Mouse (Mus musculus): ENCODE data around the gene Plekhj1. TPM values are rescaled to one million over a fixed set of nuclear protein-coding genes. Genes with fewer than 3 reads are reported as not detected.
A peak's percentile ranks its signal among the peaks of the same experiment; 100 is the strongest.

The Plekhj1 gene
- polyA plus RNA-seq, 1 experiment from 2014 or later = 168 TPM

DNA sequence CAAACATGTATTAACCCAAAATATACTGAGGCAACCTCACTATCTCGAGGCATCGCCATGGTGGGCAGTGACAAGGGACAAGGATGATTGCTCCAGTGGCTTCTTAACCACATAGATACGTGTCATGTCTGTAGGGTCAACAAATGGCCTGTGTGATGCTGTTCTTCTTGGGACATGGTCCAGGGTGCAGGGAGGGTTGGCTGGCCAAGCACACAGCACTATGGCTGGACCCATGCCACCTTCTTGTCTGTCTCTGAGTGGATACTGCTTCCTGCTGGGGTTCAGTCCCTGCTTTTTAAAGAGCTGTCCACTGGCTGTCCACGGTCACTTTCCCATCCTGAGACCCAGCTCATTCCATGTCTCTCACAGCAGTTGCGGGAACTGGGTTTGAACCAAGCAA is 21.3 kb downstream of the Plekhj1 start:
- H3K9me3 ChIP-seq (replicated peaks) = no peaks in the 10 kb centered on the region
- H3K36me3 ChIP-seq = peaks cover 100% of the 10 kb centered on the region
- H3K4me3 ChIP-seq = no peak overlapping the region
- no peak overlapping the region for H3K27ac ChIP-seq
- WGBS = 92% methylated on average over 5 of the region's 5 CpGs
- no peak for DNase-seq (ENCODE audit: low spot score)
- H3K4me1 ChIP-seq = peaks cover 19% of the 10 kb centered on the region
- no peaks in the 10 kb centered on the region for H3K27me3 ChIP-seq (ENCODE audit: low read depth, poor library complexity, severe bottlenecking)

DNA sequence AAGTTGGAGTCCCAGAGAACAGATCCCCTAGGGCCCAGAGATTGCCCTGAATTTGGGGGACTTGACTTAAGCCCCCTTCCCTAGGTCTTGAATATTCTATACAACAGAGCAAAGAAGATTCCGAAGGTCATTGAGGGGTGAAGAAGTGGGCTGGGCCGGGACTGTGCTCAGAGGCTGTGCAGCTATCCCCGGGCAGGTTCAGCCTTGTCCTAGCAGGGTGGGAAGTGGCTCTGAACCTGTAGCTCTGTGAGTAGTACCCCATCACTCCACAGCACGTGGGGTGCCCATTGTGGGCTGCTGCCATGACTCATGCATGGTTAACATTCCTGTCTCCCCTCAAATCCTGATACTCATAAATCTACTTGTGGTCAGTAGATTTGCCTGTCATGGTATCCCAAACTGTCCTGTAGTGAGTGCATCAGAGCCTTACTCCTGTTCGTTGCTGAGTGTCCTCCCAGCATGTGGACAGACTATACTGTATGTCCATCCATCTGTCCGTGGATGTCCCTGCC is 22.0 kb downstream of the Plekhj1 start:
- Histone ChIP-seq H3K4me1 (peaks cover 19% of the 10 kb centered on the region), H3K27ac (no peak overlapping the region), H3K9me3 (replicated peaks) (no peaks in the 10 kb centered on the region), H3K27me3 (ENCODE audit: low read depth, poor library complexity, severe bottlenecking) (no peaks in the 10 kb centered on the region), H3K4me3 (no peak overlapping the region), H3K36me3 (peaks cover 100% of the 10 kb centered on the region)
- DNase-seq (ENCODE audit: low spot score) = no peak
- WGBS = 84% methylated on average over 6 of the region's 6 CpGs

DNA sequence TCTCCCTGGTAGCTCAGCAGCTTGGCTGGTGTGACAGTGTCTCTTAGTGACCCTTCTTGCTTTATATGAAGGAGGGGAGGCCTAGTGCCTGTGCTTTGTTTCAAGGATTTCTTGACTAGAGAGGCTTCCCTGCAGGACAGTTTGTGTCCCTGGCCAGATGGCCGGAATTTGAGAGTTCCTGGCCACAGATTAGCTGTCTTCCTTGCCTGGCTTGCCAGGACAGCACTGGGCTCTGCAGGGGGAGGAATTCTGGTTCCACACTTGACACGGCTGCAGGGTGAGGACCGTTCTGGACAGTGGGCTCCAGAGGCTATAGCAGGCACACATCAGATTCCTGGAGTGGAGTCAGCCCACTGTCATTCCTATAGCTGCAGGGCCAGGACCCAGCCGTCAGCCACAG is 22.7 kb downstream of the Plekhj1 start:
- Histone ChIP-seq H3K4me1 (peaks cover 19% of the 10 kb centered on the region), H3K9me3 (replicated peaks) (no peaks in the 10 kb centered on the region), H3K4me3 (no peak overlapping the region), H3K36me3 (peaks cover 100% of the 10 kb centered on the region), H3K27me3 (ENCODE audit: low read depth, poor library complexity, severe bottlenecking) (no peaks in the 10 kb centered on the region), H3K27ac (no peak overlapping the region)
- 88% methylated on average over 4 of the region's 4 CpGs for WGBS
- no peak for DNase-seq (ENCODE audit: low spot score)

DNA sequence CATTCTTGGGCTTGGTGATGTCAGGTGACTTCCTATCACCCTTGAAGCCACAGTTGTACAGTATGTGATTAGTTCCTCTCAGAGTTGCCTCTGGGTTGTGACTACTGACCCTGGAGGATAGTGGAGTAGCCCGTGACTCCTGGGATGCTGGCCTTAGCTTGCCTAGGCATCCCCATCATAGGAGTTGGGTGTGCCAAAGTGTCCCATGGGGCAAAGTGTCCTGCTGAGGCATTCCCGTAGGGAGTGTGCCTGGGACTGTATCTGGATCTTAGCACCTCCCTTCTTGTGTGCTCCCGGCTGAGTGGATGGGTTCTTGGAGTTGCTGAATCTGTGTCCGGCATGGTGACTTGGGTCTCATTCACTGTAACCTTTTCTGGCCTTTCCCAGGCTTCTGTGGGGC is 23.4 kb downstream of the Plekhj1 start:
- H3K4me3 ChIP-seq = no peak overlapping the region
- H3K9me3 ChIP-seq (replicated peaks) = no peaks in the 10 kb centered on the region
- H3K36me3 ChIP-seq = peaks cover 100% of the 10 kb centered on the region
- 82% methylated on average over 4 of the region's 4 CpGs for WGBS
- no peak for DNase-seq (ENCODE audit: low spot score)
- no peaks in the 10 kb centered on the region for H3K27me3 ChIP-seq (ENCODE audit: low read depth, poor library complexity, severe bottlenecking)
- H3K4me1 ChIP-seq = peaks cover 19% of the 10 kb centered on the region
- no peak overlapping the region for H3K27ac ChIP-seq

DNA sequence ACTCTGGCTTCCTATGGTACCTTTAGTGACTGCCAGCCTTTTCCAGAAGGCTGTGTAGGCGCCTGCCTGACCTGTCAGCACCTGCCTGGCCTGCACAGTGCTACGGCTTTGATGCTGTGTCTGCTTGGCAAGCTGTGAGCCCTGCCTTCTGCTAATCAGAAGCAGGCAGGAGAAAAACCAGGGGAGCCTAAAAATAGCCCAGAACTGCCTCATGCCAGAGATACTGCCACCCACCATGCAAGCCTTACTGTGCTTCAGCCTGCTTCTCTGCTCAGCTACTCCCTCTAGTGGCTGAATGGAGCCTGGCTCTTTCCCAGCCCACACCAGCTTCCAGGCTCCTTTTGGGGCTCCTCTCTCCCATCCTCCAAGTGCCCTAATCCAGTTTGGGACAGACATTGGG is 23.9 kb downstream of the Plekhj1 start:
- H3K9me3 ChIP-seq (replicated peaks) = no peaks in the 10 kb centered on the region
- no peak overlapping the region for H3K4me3 ChIP-seq
- peak; percentile 75 for DNase-seq (ENCODE audit: low spot score)
- no peaks in the 10 kb centered on the region for H3K27me3 ChIP-seq (ENCODE audit: low read depth, poor library complexity, severe bottlenecking)
- peaks cover 19% of the 10 kb centered on the region for H3K4me1 ChIP-seq
- peak overlapping the region; percentile 27; the same call in 1 of the 2 replicates for H3K27ac ChIP-seq
- peaks cover 100% of the 10 kb centered on the region for H3K36me3 ChIP-seq
- WGBS = 27% methylated on average over 2 of the region's 2 CpGs

DNA sequence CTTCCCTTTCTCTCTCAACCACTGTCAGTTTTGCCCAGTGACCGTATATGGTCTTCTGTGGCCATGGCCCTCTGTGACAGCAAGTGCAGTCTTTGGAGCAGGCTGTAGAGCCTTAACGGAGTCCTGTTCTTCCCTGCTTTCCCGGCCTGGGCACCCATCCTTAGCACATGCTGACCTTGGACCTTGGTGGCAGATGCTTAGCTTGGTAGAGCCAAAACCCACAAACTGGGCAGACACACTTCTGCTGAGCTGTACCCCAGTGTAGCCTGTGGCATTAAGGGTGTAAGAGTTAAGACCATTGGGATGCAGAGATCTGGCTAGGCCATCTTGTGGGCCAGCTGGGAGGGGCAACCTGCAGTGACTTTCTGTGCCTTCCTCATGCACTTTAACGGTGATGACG is 24.6 kb downstream of the Plekhj1 start:
- no peak overlapping the region for H3K4me3 ChIP-seq
- H3K27ac ChIP-seq = peak overlapping the region; percentile 27
- no peaks in the 10 kb centered on the region for H3K27me3 ChIP-seq (ENCODE audit: low read depth, poor library complexity, severe bottlenecking)
- H3K36me3 ChIP-seq = peaks cover 100% of the 10 kb centered on the region
- no peak for DNase-seq (ENCODE audit: low spot score)
- 90% methylated on average over 5 of the region's 5 CpGs for WGBS
- no peaks in the 10 kb centered on the region for H3K9me3 ChIP-seq (replicated peaks)
- H3K4me1 ChIP-seq = peaks cover 19% of the 10 kb centered on the region

DNA sequence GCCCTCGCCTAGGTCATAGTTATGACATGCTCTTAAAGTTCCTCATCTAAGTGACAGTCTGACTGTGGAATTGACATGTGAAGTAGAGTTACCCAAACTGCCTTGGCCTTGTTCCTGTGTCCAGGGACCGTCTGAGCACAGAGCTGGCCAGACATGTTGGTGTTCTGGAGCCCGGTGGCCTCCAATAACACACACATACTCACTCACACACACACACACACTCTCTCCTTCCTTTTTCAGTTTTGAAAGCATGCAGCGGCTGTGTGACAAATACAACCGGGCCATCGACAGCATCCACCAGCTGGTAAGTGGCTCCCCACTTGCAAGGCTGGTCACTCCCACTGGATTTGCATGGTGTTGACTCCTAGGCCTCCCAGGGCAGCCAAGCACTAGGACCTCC is 30.1 kb downstream of the Plekhj1 start:
- Histone ChIP-seq H3K4me3 (no peak overlapping the region), H3K4me1 (peaks cover 6% of the 10 kb centered on the region; the same call in 1 of the 2 replicates), H3K27me3 (ENCODE audit: low read depth, poor library complexity, severe bottlenecking) (no peaks in the 10 kb centered on the region), H3K9me3 (replicated peaks) (no peaks in the 10 kb centered on the region), H3K27ac (no peak overlapping the region), H3K36me3 (peaks cover 97% of the 10 kb centered on the region)
- no peak for DNase-seq (ENCODE audit: low spot score)
- WGBS = 91% methylated on average over 6 of the region's 6 CpGs

DNA sequence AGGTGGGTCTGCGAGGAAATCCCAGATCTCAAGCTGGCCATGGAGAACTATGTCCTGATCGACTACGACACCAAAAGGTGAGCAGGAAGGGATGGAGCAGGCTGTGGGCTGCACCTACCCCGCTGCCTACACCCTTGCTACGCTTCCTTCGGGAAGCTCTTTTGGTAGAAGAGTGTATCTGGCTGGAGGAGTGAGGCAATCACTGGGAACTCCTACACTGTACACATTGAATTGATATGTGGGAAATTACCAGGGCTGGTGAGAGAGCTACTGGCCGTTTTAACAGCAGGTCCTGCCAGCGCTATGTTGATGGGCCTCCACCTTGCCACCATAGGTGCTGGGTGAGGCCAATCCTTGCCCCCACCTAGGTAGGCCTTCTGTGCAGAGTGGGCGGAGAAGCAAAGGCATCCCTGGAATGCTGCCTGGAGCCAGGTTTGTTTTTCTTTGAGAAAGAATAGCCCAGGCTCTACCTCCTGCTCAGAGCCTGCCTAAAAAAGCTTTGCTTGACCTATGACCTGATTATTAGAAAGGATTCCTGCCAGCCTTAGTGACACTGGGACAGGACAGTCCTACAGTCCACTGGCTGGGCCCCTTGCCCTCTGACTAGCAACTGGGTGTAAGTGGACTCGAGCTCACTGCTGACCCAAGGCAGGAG is 32.1 kb downstream of the Plekhj1 start:
- Histone ChIP-seq H3K27me3 (ENCODE audit: low read depth, poor library complexity, severe bottlenecking) (no peaks in the 10 kb centered on the region), H3K36me3 (peaks cover 83% of the 10 kb centered on the region), H3K9me3 (replicated peaks) (no peaks in the 10 kb centered on the region), H3K27ac (no peak overlapping the region), H3K4me3 (0 out of 2 replicates have a peak overlapping the region, but pooled peaks have one; percentile 14), H3K4me1 (peaks cover under 1% of the 10 kb centered on the region; the same call in 1 of the 2 replicates)
- WGBS = 84% methylated on average over 10 of the region's 10 CpGs
- DNase-seq (ENCODE audit: low spot score) = no peak

DNA sequence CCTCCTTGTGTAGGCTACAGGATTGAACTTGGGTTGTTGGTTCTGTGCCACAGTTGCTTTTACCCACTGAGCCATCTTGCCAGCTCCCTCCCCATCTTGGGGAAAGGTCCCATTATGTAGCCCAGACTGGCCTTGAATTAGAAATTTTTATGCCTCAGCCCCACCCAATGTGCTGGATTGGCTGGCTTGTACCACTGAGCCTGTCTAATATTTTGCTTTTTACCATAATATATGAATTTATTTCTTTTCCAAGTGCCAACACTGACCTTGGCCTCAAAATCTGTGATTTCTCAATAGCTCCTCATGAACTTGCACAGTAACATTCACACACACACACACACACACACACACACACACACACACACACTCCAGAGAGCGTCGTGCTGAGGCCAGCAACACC is 32.7 kb downstream of the Plekhj1 start:
- peaks cover 6% of the 10 kb centered on the region; the same call in 1 of the 2 replicates for H3K4me1 ChIP-seq
- 94% methylated on average over 2 of the region's 2 CpGs for WGBS
- H3K4me3 ChIP-seq = no peak overlapping the region
- H3K36me3 ChIP-seq = peaks cover 77% of the 10 kb centered on the region
- H3K27ac ChIP-seq = no peak overlapping the region
- no peaks in the 10 kb centered on the region for H3K27me3 ChIP-seq (ENCODE audit: low read depth, poor library complexity, severe bottlenecking)
- DNase-seq (ENCODE audit: low spot score) = no peak
- no peaks in the 10 kb centered on the region for H3K9me3 ChIP-seq (replicated peaks)

DNA sequence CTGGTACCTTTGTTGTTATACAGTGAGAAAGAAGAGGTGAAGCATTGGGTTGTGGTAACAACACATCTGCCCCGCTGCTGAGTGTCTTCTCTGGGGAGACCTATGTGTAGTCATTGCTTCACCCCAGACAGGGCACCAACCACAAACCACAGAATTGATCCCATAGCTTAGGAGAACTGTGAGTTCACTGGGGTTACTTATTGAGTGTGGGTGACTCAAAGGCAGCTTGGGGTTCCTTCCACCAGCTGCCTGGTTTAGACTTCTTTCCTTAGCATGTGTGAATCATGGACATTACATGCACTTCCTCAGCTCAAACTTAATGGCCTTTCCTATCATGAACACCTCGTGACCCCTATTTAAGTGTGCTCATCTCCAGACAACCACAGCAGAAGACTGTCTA is 34.9 kb downstream of the Plekhj1 start:
- Histone ChIP-seq H3K9me3 (replicated peaks) (no peaks in the 10 kb centered on the region), H3K4me1 (peaks cover 10% of the 10 kb centered on the region), H3K27me3 (ENCODE audit: low read depth, poor library complexity, severe bottlenecking) (no peaks in the 10 kb centered on the region), H3K36me3 (peaks cover 59% of the 10 kb centered on the region), H3K4me3 (no peak overlapping the region), H3K27ac (no peak overlapping the region)
- no peak for DNase-seq (ENCODE audit: low spot score)
- WGBS = 97% methylated on average over 2 of the region's 2 CpGs

DNA sequence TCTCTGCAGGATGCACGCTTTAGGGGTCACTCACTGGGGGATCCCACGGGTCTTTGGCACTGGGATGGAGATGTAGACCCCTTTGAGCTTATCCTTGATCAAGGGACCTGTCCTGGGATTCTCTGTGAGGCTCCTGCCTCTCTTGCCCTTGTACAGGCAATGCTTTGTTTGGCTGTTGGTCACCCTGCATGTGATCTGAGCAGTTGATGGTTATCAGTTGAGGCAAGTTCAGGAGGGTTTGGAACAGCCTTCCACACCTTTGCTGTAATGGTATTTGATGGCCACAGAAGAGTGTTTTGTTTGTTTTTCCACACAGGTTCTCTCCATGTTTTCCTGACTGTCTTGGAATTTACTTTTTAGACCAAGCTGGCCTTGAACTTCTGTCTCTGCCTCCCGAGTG is 36.6 kb downstream of the Plekhj1 start:
- H3K27me3 ChIP-seq (ENCODE audit: low read depth, poor library complexity, severe bottlenecking) = no peaks in the 10 kb centered on the region
- no peak overlapping the region for H3K27ac ChIP-seq
- DNase-seq (ENCODE audit: low spot score) = no peak
- WGBS = 81% methylated on average over 3 of the region's 3 CpGs
- peaks cover 27% of the 10 kb centered on the region for H3K4me1 ChIP-seq
- peaks cover 44% of the 10 kb centered on the region for H3K36me3 ChIP-seq
- H3K9me3 ChIP-seq (replicated peaks) = no peaks in the 10 kb centered on the region
- H3K4me3 ChIP-seq = no peak overlapping the region

DNA sequence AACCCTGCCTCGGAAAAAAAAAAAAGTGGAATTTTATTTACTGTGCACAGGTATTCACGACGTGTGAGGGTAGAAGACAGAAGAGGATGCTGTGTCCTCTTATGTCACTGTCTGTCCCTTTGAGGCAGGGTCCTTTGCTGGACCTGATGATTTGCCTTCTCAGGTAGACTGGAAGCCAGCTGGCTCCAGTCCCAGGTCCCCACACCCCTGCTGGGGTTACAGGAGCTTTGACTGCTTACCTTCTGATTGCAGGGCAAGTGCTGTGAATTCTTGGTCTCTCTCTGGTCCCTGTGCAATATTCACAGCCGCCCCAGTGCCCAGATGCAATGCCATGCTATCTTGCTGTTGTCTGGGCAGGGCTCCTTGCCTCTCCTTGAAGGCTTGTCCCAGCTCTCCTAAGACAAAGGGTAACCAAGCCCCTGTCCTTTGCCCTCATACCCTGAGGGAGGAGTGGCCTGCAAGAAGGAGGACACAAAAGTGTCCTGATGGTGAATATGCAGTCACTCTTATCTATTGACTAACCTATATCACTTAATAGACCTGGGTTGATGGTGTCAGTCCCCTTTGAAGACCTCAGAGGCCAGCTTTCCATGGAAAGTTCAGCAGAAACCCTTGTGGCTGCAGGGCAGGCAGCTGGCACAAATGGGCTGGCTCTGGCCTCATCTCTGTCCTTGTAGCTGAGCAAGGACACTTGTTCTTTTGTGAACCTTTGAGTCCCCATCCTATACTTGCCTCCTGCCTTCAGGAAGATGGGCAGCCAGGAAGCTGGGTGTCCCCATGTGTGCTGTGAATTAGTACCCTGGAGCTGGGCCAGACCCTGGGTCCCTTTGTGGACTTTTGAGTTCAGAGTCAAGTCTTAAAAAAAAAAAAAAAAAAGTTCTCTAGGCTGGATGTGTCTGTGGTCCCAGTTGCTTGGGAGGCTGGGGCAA is 37.6 kb downstream of the Plekhj1 start:
- H3K27me3 ChIP-seq (ENCODE audit: low read depth, poor library complexity, severe bottlenecking) = no peaks in the 10 kb centered on the region
- 83% methylated on average over 4 of the region's 4 CpGs for WGBS

DNA sequence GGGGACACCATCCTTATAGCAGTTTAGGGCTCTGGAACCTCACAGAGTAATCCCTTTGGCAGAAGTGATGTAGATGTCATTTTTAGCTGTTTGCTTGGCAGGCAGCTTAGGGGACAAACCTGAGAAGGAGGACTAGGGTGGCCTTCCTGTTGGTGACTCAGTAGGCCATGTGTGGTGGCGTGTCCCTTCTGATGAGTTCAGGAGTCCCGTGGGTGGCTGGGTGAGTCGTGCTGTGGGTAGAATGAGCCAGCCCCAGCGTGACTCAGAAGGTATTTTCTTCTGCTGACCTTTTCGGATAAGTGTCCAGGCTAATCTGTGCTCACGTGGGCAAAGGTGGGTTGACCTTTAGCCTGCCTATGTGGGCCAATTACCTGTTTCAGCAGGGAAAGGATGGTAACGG is 39.8 kb downstream of the Plekhj1 start:
- Histone ChIP-seq H3K9me3 (replicated peaks) (no peaks in the 10 kb centered on the region), H3K4me3 (no peak overlapping the region), H3K4me1 (peaks cover 44% of the 10 kb centered on the region), H3K36me3 (peaks cover 12% of the 10 kb centered on the region), H3K27me3 (ENCODE audit: low read depth, poor library complexity, severe bottlenecking) (no peaks in the 10 kb centered on the region), H3K27ac (no peak overlapping the region)
- no peak for DNase-seq (ENCODE audit: low spot score)
- 91% methylated on average over 7 of the region's 7 CpGs for WGBS

More for the DNA sequence above, 37.6 kb downstream of the Plekhj1 start:
- no peak overlapping the region for H3K4me3 ChIP-seq
- DNase-seq (ENCODE audit: low spot score) = no peak
- no peaks in the 10 kb centered on the region for H3K9me3 ChIP-seq (replicated peaks)
- H3K36me3 ChIP-seq = peaks cover 34% of the 10 kb centered on the region
- H3K4me1 ChIP-seq = peaks cover 37% of the 10 kb centered on the region
- no peak overlapping the region for H3K27ac ChIP-seq

Measured in limb, embryonic 10.5 days (tissue).